Mouse (Mus musculus) liver, postnatal 0 days (tissue): Measurements from ENCODE around the gene Aars2. TPM values are rescaled to one million over a fixed set of nuclear protein-coding genes. Genes with fewer than 3 reads are reported as not detected.

ENCODE experiments used
- ATAC-seq: fragments of 200-750 bp; cut with Nextera tagmentation; 2 replicates; pipeline ENCODE4 v1.8.0; 2017; ENCODE audit warnings: mild to moderate bottlenecking, moderate library complexity
- DNase-seq: peaks from one replicate; pipeline ENCODE4 v3.0.0-alpha.2; 2016
- H3K27ac ChIP-seq: fragments of 300-500 bp; sonication (generic); 2 replicates; pipeline ENCODE4 v1.5.1; 2014; ENCODE audit warnings: antibody characterized with exemption, moderate library complexity, mild to moderate bottlenecking, low read depth
- H3K27me3 ChIP-seq: fragments of 300-500 bp; sonication (generic); 2 replicates; pipeline ENCODE4 v1.6.1; 2014; ENCODE audit warnings: low read length, control low read depth, mixed read lengths; ENCODE audit not compliant: insufficient read depth
- H3K36me3 ChIP-seq: fragments of 300-500 bp; sonication (generic); replicated peaks from 2 replicates; pipeline ENCODE4 v1.6.1; 2014; ENCODE audit warnings: mild to moderate bottlenecking, control low read depth, low read length, moderate library complexity, mixed read lengths; ENCODE audit not compliant: insufficient read depth
- H3K4me1 ChIP-seq: fragments of 300-500 bp; sonication (generic); 2 replicates; pipeline ENCODE4 v1.6.1; 2014; ENCODE audit warnings: antibody characterized with exemption, mild to moderate bottlenecking, control low read depth; ENCODE audit not compliant: insufficient read depth
- H3K4me2 ChIP-seq: fragments of 300-500 bp; sonication (generic); 2 replicates; pipeline ENCODE4 v1.6.1; 2014; ENCODE audit warnings: low read depth, mild to moderate bottlenecking, low read length, moderate library complexity, mixed read lengths
- H3K4me3 ChIP-seq: fragments of 300-500 bp; sonication (generic); 2 replicates; pipeline ENCODE4 v1.5.1; 2014; ENCODE audit warnings: low read depth, low read length
- H3K9ac ChIP-seq: fragments of 300-500 bp; sonication (generic); replicated peaks from 2 replicates; pipeline ENCODE4 v1.6.1; 2014; ENCODE audit warnings: mild to moderate bottlenecking, moderate library complexity
- H3K9me3 ChIP-seq: fragments of 300-500 bp; sonication (generic); 2 replicates; pipeline ENCODE4 v1.6.1; 2016; ENCODE audit warnings: mild to moderate bottlenecking, control low read depth, low read length, mixed read lengths
- CTCF ChIP-seq: sonication (generic); IDR thresholded peaks from 2 replicates; pipeline ENCODE4 v1.5.1; 2016; ENCODE audit warnings: antibody characterized with exemption, low read depth
- EP300 ChIP-seq: IDR thresholded peaks from 2 replicates; pipeline ENCODE4 v1.6.1; 2016; ENCODE audit warnings: antibody characterized with exemption, low read depth, mild to moderate bottlenecking
- WGBS: fragments of 180-500 bp; shearing (Covaris S2); extraction: QIAGEN DNeasy Blood & Tissue Kit; methylation state at CpG from one replicate; pipeline ENCODE4 v1.1.7; 2014; ENCODE audit not compliant: insufficient replicate concordance; 5-methylcytosine and 5-hydroxymethylcytosine counted together
- polyA plus RNA-seq: library from polyadenylated mRNA; unstranded; fragments of >200 nt; fragmentation: Nextera tagmentation; extraction: Ambion mirVana; gene quantifications from 2 replicates; pipeline ENCODE4 v1.2.1, GENCODE M21; 2015

Gene Aars2
- polyA plus RNA-seq, 1 experiment from 2014 or later: 4.8 TPM

DNA sequence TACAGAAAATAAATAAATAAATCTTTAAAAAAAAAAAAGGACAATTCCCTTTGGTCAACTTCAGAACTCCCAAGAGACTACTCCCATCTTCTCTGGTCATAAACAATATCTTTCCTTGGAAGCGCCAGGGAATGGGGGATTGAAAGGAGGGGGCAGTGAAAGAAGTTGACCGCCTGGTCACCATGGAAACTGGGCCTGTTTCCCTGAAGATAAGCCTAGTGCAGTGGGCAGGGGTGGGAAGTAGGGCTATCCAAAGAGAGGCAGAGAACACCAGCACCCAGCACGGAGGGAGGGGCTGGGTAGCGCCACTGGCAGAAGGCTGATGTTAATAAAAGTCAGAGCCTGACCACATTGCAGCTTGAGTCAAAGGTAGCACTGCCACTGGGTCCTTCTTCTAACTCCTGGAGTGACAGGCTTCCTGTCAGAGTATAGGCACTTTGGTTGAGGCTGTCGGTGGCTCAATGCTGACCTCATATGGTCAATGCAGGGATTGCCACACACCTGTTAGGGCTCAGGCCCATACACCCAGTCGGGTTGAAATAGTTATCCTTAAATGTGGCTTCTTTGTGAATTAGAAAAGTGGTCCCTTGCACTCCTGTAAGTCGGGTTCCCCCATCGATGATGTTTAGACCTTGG, 45.3 kb downstream of the Aars2 start:
- no peaks in the 10 kb centered on the region for H3K36me3 ChIP-seq
- DNase-seq (peak; percentile 83), ATAC-seq (peak; percentile 59)
- no peaks in the 10 kb centered on the region for H3K9me3 ChIP-seq
- no peak overlapping the region for H3K4me3 ChIP-seq
- H3K4me1 ChIP-seq: peaks cover 13% of the 10 kb centered on the region
- no peak overlapping the region for H3K27ac ChIP-seq
- no peak overlapping the region for H3K4me2 ChIP-seq
- 9% methylated on average over 8 of the region's 8 CpGs for WGBS
- H3K9ac ChIP-seq: no peak overlapping the region
- TF ChIP-seq CTCF (peak; percentile 92), EP300 (no peak)
- peaks cover 50% of the 10 kb centered on the region for H3K27me3 ChIP-seq

DNA sequence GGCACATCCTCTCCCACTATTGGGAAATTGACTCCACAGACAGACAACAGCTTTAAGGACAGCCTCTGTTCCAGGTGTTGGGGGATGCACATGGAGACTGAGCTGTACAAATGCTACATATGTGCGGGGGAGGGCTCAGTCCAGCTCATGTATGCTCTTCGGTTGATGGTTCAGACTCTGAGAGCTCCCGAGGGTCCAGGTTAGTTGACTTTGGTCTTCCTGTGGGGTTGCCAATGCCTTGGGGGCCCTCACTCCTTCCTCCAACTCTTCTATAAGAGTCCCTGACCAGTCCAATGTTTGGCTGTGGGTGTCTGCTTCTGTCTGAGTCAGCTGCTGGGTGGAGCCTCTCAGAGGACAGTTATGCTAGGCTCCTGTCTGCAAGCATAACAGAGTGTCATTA, 46.4 kb downstream of the Aars2 start:
- H3K4me3 ChIP-seq: no peak overlapping the region
- TF ChIP-seq CTCF (no peak), EP300 (no peak)
- ATAC-seq (no peak), DNase-seq (no peak)
- WGBS: 73% methylated on average over 3 of the region's 3 CpGs
- H3K27ac ChIP-seq: no peak overlapping the region
- H3K4me2 ChIP-seq: no peak overlapping the region
- peaks cover 18% of the 10 kb centered on the region for H3K4me1 ChIP-seq
- H3K27me3 ChIP-seq: peaks cover 39% of the 10 kb centered on the region
- no peak overlapping the region for H3K9ac ChIP-seq
- no peaks in the 10 kb centered on the region for H3K36me3 ChIP-seq
- no peaks in the 10 kb centered on the region for H3K9me3 ChIP-seq

DNA sequence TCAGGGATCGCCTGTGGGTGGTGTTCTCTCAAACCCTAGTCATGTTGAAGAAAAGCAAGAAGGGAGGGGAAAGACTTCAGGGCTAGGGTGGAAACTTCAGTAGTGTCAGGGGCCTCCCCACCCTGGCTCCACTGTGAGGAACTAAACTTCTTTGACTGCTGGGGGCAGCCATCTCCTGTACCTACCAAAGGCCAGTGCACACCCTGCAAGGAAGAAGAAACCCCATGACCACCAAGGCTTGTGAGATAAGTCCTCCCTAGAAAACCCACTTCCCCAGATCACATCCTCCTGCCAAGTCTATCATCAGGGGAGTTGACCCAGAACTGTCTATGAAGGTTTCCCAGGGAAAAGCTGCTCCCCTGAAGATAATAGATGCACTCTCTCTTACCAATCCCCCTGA, 47.8 kb downstream of the Aars2 start:
- H3K9ac ChIP-seq: no peak overlapping the region
- no peak overlapping the region for H3K4me3 ChIP-seq
- H3K4me1 ChIP-seq: peaks cover 16% of the 10 kb centered on the region
- no peak overlapping the region for H3K27ac ChIP-seq
- no peaks in the 10 kb centered on the region for H3K9me3 ChIP-seq
- ATAC-seq (no peak), DNase-seq (no peak)
- H3K4me2 ChIP-seq: no peak overlapping the region
- WGBS: 25% methylated on average over 1 of the region's 1 CpGs
- H3K36me3 ChIP-seq: peaks cover 5% of the 10 kb centered on the region; the same call in 1 of the 2 replicates
- peaks cover 25% of the 10 kb centered on the region for H3K27me3 ChIP-seq
- TF ChIP-seq EP300 (no peak), CTCF (no peak)

DNA sequence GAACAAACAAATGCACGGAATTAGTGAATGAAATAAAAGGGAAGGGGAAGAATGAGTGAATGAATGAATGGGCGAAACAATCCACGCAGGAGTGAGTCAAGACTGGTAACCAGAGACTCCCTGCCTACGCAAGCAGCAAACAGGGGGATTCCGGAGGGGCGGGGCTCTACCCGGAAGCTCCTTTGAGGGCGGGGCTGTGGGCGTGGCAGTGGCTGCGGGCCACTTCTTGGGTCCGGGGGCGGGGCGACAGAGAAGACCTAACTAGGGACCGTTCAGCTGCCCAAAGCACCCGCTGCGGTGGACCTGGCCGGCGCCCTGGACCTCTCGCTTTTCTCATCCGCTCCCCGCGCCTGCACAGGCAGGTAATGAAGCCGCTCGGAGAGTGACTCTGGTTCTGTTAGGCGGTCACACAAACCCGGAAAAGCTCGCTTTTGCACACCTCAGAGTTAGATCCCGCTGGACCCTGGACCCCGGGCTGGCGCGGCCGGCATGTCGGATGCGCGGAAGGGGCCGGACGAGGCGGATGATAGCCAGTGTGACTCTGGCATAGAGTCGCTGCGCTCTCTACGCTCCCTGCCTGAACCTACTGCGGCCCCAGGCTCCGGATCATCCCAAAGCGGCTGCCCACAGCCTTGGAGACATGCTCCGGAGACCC, 48.9 kb downstream of the Aars2 start, which contains the start of gene Nfkbie:
Gene Nfkbie, plus strand, starts transcription at position 252 of the 655 bp plus-strand sequence.
- TF ChIP-seq CTCF: no peak
- TF ChIP-seq EP300: peak; percentile 23; the same call in 1 of the 2 replicates
- Histone ChIP-seq H3K27ac (peak within 1 kb of the TSS; percentile 44; the same call in 1 of the 2 replicates), H3K27me3 (peaks cover 13% of the 10 kb centered on the region), H3K9ac (peak within 1 kb of the TSS; percentile 65), H3K4me3 (peak within 1 kb of the TSS; percentile 63), H3K4me1 (peaks cover 16% of the 10 kb centered on the region), H3K9me3 (no peaks in the 10 kb centered on the region), H3K4me2 (peak within 1 kb of the TSS; percentile 93), H3K36me3 (peaks cover 8% of the 10 kb centered on the region)
- WGBS: 2% methylated on average over 44 of the region's 45 CpGs
- ATAC-seq: peak; percentile 84
- DNase-seq: peak; percentile 97

DNA sequence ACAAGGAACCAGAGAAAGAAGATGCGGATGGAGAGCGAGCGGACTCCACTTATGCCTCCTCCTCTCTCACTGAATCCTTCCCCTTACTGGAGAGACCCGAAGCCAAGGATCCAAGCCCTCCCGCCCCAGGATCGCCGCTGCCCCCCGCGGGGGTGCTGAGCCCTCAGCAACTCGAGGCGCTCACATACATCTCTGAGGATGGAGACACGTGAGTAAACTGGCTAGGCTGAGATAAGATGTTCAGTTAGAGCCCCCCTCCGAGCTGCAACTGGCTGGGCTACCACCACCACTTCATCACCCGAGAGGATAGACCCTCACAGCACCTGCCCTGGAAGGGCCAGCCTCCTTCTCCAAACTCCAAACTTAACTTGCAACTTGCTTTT, 49.5 kb downstream of the Aars2 start:
- no peak; the same call in 1 of the 2 replicates for ATAC-seq
- no peak for DNase-seq
- Histone ChIP-seq H3K36me3 (peaks cover 9% of the 10 kb centered on the region), H3K4me1 (peaks cover 16% of the 10 kb centered on the region), H3K9ac (peak overlapping the region; percentile 65), H3K4me2 (peak overlapping the region; percentile 93), H3K27ac (peak overlapping the region; percentile 20; the same call in 1 of the 2 replicates), H3K9me3 (no peaks in the 10 kb centered on the region), H3K27me3 (peaks cover 10% of the 10 kb centered on the region), H3K4me3 (peak overlapping the region; percentile 63)
- 1% methylated on average over 14 of the region's 14 CpGs for WGBS
- TF ChIP-seq CTCF (no peak), EP300 (no peak)

DNA sequence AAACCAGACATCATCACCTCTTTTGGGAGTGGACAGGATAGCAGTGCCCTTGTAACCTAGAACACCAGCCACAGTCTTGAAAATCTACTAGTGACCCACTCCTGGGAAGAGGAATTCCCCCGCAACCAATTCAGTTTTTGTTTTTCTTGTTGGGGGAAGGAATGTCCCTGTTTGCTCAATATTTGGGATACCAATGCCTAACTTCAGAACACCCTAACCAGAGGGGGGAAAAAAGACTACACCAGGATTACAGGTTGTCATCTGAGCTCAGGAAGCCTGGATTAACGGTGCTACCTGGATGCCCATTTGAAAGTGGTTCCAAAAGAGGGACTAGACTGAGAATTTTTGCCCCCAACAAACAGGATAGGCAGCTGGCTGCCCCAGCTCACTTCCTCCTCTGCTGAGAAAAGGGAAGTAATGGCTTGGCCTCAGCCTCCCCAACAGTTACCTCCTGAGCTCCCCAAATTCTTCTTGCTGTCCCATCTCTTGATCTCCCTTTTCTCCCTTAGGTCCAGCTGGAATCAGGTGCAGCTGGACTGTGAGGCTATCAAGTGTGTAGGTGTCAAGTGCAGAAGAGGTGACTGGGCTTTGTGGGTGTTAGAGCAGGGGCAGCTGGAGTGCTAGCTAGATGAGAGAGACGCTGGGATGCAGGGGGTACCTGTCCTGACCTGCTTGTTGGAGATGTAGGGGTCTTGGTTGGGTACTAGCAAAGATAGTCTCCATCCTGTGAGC, 50.0 kb downstream of the Aars2 start:
- no peak for ATAC-seq
- H3K4me2 ChIP-seq: peak overlapping the region; percentile 93
- WGBS: 27% methylated on average over 3 of the region's 3 CpGs
- H3K4me1 ChIP-seq: peaks cover 16% of the 10 kb centered on the region
- peak overlapping the region; percentile 65 for H3K9ac ChIP-seq
- TF ChIP-seq CTCF (no peak), EP300 (no peak)
- H3K4me3 ChIP-seq: peak overlapping the region; percentile 63
- H3K27ac ChIP-seq: peak overlapping the region; percentile 20; the same call in 1 of the 2 replicates
- no peaks in the 10 kb centered on the region for H3K9me3 ChIP-seq
- peaks cover 6% of the 10 kb centered on the region; the same call in 1 of the 2 replicates for H3K27me3 ChIP-seq
- peak; percentile 30 for DNase-seq
- peaks cover 9% of the 10 kb centered on the region for H3K36me3 ChIP-seq
